Mouse (Mus musculus) c-Kit-positive CD71-positive TER-119-positive erythroid progenitor cells, embryonic 14.5 days (primary cell): ENCODE data around the gene Tbc1d20.
A peak's percentile ranks its signal among the peaks of the same experiment; 100 is the strongest.
"Not testable (repeated sequence)": the region's sequence is repeated elsewhere in the genome, so short reads cannot be mapped to it uniquely, and the experiment has no call there.

Source experiments
- DNase-seq: peaks from one replicate; pipeline ENCODE4 v3.0.0-alpha.2; 2013; ENCODE audit warnings: low spot score

The Tbc1d20 gene

GRCm38 (mm10) chr2:152293727-152294475 is at the start of gene Tbc1d20:
TSS of gene Tbc1d20 (plus strand) at chr2:152293828.
- peak; percentile 87 for DNase-seq

- DNase-seq, result no peak
Measured at GRCm38 (mm10) chr2:152247213-152247612, 46.4 kb upstream of the Tbc1d20 start.

- DNase-seq, result no peak
Measured at GRCm38 (mm10) chr2:152250511-152250910, 43.1 kb upstream of the Tbc1d20 start.

- DNase-seq, result no peak
Measured at GRCm38 (mm10) chr2:152259739-152260138, 33.9 kb upstream of the Tbc1d20 start.

- DNase-seq, result no peak
Measured at GRCm38 (mm10) chr2:152273639-152274038, 20.0 kb upstream of the Tbc1d20 start.

GRCm38 (mm10) chr2:152281407-152281806 is 12.2 kb upstream of the Tbc1d20 start:
- DNase-seq, result no peak

- DNase-seq, result no peak
Measured at GRCm38 (mm10) chr2:152287560-152287959, 6.1 kb upstream of the Tbc1d20 start.

GRCm38 (mm10) chr2:152288046-152288445 is 5.6 kb upstream of the Tbc1d20 start:
- no peak for DNase-seq

- DNase-seq, result not testable (repeated sequence)
Measured at GRCm38 (mm10) chr2:152289623-152290022, 4.0 kb upstream of the Tbc1d20 start.

- DNase-seq, result no peak
Measured at GRCm38 (mm10) chr2:152292475-152292874, 1.2 kb upstream of the Tbc1d20 start.

GRCm38 (mm10) chr2:152293179-152293726 is 375 bp upstream of the Tbc1d20 start:
- DNase-seq, result no peak

- peak; percentile 9 for DNase-seq
Measured at GRCm38 (mm10) chr2:152294541-152294940, 913 bp downstream of the Tbc1d20 start.

GRCm38 (mm10) chr2:152302862-152303261 is 9.2 kb downstream of the Tbc1d20 start:
- DNase-seq, result no peak

GRCm38 (mm10) chr2:152303781-152304180 is 10.2 kb downstream of the Tbc1d20 start:
- DNase-seq, result no peak

GRCm38 (mm10) chr2:152305480-152305879 is 11.9 kb downstream of the Tbc1d20 start:
- DNase-seq, result no peak

- DNase-seq, result no peak
Measured at GRCm38 (mm10) chr2:152307186-152307585, 13.6 kb downstream of the Tbc1d20 start.

GRCm38 (mm10) chr2:152312996-152313395 is 19.4 kb downstream of the Tbc1d20 start:
- no peak for DNase-seq

GRCm38 (mm10) chr2:152313926-152314325 is 20.3 kb downstream of the Tbc1d20 start:
- DNase-seq, result no peak

GRCm38 (mm10) chr2:152317054-152317453 is 23.4 kb downstream of the Tbc1d20 start:
- DNase-seq, result no peak

GRCm38 (mm10) chr2:152321558-152321957 is 27.9 kb downstream of the Tbc1d20 start:
- DNase-seq, result no peak

- DNase-seq, result no peak
Measured at GRCm38 (mm10) chr2:152322198-152322597, 28.6 kb downstream of the Tbc1d20 start.

- DNase-seq, result no peak
Measured at GRCm38 (mm10) chr2:152323971-152324370, 30.3 kb downstream of the Tbc1d20 start.

- no peak for DNase-seq
Measured at GRCm38 (mm10) chr2:152324842-152325241, 31.2 kb downstream of the Tbc1d20 start.

GRCm38 (mm10) chr2:152326157-152326556 is 32.5 kb downstream of the Tbc1d20 start:
- DNase-seq, result no peak
